Mouse (Mus musculus): ENCODE data around the gene Sema4d. TPM values are rescaled to one million over a fixed set of nuclear protein-coding genes. Genes with fewer than 3 reads are reported as not detected.
A peak's percentile ranks its signal among the peaks of the same experiment; 100 is the strongest.

The Sema4d gene
- polyA plus RNA-seq, 1 experiment from 2014 or later, result 14.7 TPM

- no peaks in the 10 kb centered on the region for H3K9me3 ChIP-seq (replicated peaks)
- H3K4me2 ChIP-seq, result no peak overlapping the region
- no peaks in the 10 kb centered on the region for H3K36me3 ChIP-seq
- peaks cover 70% of the 10 kb centered on the region for H3K4me1 ChIP-seq (replicated peaks)
- ATAC-seq (replicated peaks; ENCODE audit: insufficient number of reproducible peaks, insufficient read depth, low FRiP score, low read depth), result no peak
- H3K4me3 ChIP-seq, result no peak overlapping the region
- 0 out of 2 replicates have a peak overlapping the region, but pooled peaks have one; percentile 10 for H3K27ac ChIP-seq
- WGBS, result 88% methylated on average over 6 of the region's 6 CpGs
- no peaks in the 10 kb centered on the region for H3K27me3 ChIP-seq
- H3K9ac ChIP-seq, result no peak overlapping the region
These were observed 34.1 kb downstream of the Sema4d start for GRCm38 (mm10) chr13:51759256-51759987.

- peak; percentile 52 for ATAC-seq (replicated peaks; ENCODE audit: insufficient number of reproducible peaks, insufficient read depth, low FRiP score, low read depth)
- Histone ChIP-seq H3K4me3 (no peak overlapping the region), H3K27ac (peak overlapping the region; percentile 26), H3K9me3 (replicated peaks) (no peaks in the 10 kb centered on the region), H3K27me3 (no peaks in the 10 kb centered on the region), H3K9ac (no peak overlapping the region), H3K4me2 (no peak overlapping the region), H3K4me1 (replicated peaks) (peaks cover 80% of the 10 kb centered on the region), H3K36me3 (no peaks in the 10 kb centered on the region)
- 38% methylated on average over 9 of the region's 9 CpGs for WGBS
These were observed 35.1 kb downstream of the Sema4d start for GRCm38 (mm10) chr13:51758428-51758827.

GRCm38 (mm10) chr13:51757099-51757498 lies 36.4 kb downstream of the Sema4d start:
- no peak overlapping the region for H3K9ac ChIP-seq
- H3K9me3 ChIP-seq (replicated peaks), result no peaks in the 10 kb centered on the region
- 65% methylated on average over 2 of the region's 2 CpGs for WGBS
- peaks cover 89% of the 10 kb centered on the region for H3K4me1 ChIP-seq (replicated peaks)
- H3K4me2 ChIP-seq, result no peak overlapping the region
- H3K27me3 ChIP-seq, result no peaks in the 10 kb centered on the region
- no peaks in the 10 kb centered on the region for H3K36me3 ChIP-seq
- H3K4me3 ChIP-seq, result no peak overlapping the region
- peak overlapping the region; percentile 35; the same call in 1 of the 2 replicates for H3K27ac ChIP-seq
- no peak for ATAC-seq (replicated peaks; ENCODE audit: insufficient number of reproducible peaks, insufficient read depth, low FRiP score, low read depth)

- Histone ChIP-seq H3K27ac (peak overlapping the region; percentile 57), H3K36me3 (no peaks in the 10 kb centered on the region), H3K27me3 (no peaks in the 10 kb centered on the region), H3K9me3 (replicated peaks) (no peaks in the 10 kb centered on the region), H3K4me3 (no peak overlapping the region), H3K4me2 (no peak overlapping the region), H3K4me1 (replicated peaks) (peaks cover 86% of the 10 kb centered on the region), H3K9ac (no peak overlapping the region)
- 42% methylated on average over 3 of the region's 3 CpGs for WGBS
- ATAC-seq (replicated peaks; ENCODE audit: insufficient number of reproducible peaks, insufficient read depth, low FRiP score, low read depth), result no peak
These were observed 37.0 kb downstream of the Sema4d start for GRCm38 (mm10) chr13:51756563-51756962.

GRCm38 (mm10) chr13:51756019-51756418 lies 37.5 kb downstream of the Sema4d start:
- H3K9me3 ChIP-seq (replicated peaks), result no peaks in the 10 kb centered on the region
- 72% methylated on average over 9 of the region's 9 CpGs for WGBS
- no peak for ATAC-seq (replicated peaks; ENCODE audit: insufficient number of reproducible peaks, insufficient read depth, low FRiP score, low read depth)
- H3K27me3 ChIP-seq, result no peaks in the 10 kb centered on the region
- H3K27ac ChIP-seq, result peak overlapping the region; percentile 57
- H3K36me3 ChIP-seq, result no peaks in the 10 kb centered on the region
- no peak overlapping the region for H3K9ac ChIP-seq
- peaks cover 86% of the 10 kb centered on the region for H3K4me1 ChIP-seq (replicated peaks)
- H3K4me3 ChIP-seq, result no peak overlapping the region
- no peak overlapping the region for H3K4me2 ChIP-seq

- H3K4me1 ChIP-seq (replicated peaks), result peaks cover 86% of the 10 kb centered on the region
- no peak overlapping the region for H3K4me2 ChIP-seq
- H3K27ac ChIP-seq, result peak overlapping the region; percentile 57
- no peaks in the 10 kb centered on the region for H3K36me3 ChIP-seq
- WGBS, result 54% methylated on average over 7 of the region's 7 CpGs
- no peak overlapping the region for H3K9ac ChIP-seq
- no peaks in the 10 kb centered on the region for H3K27me3 ChIP-seq
- no peaks in the 10 kb centered on the region for H3K9me3 ChIP-seq (replicated peaks)
- ATAC-seq (replicated peaks; ENCODE audit: insufficient number of reproducible peaks, insufficient read depth, low FRiP score, low read depth), result no peak
- H3K4me3 ChIP-seq, result no peak overlapping the region
These were observed 38.0 kb downstream of the Sema4d start for GRCm38 (mm10) chr13:51755584-51755983.

GRCm38 (mm10) chr13:51754559-51755126 lies 38.9 kb downstream of the Sema4d start:
- no peak overlapping the region for H3K9ac ChIP-seq
- no peak overlapping the region for H3K4me3 ChIP-seq
- H3K4me2 ChIP-seq, result no peak overlapping the region
- peaks cover 87% of the 10 kb centered on the region for H3K4me1 ChIP-seq (replicated peaks)
- 78% methylated on average over 13 of the region's 13 CpGs for WGBS
- 0 out of 2 replicates have a peak overlapping the region, but pooled peaks have one; percentile 21 for H3K27ac ChIP-seq
- no peak for ATAC-seq (replicated peaks; ENCODE audit: insufficient number of reproducible peaks, insufficient read depth, low FRiP score, low read depth)
- no peaks in the 10 kb centered on the region for H3K36me3 ChIP-seq
- no peaks in the 10 kb centered on the region for H3K9me3 ChIP-seq (replicated peaks)
- no peaks in the 10 kb centered on the region for H3K27me3 ChIP-seq

- H3K4me2 ChIP-seq, result no peak overlapping the region
- H3K4me1 ChIP-seq (replicated peaks), result peaks cover 94% of the 10 kb centered on the region
- 76% methylated on average over 5 of the region's 5 CpGs for WGBS
- no peak for ATAC-seq (replicated peaks; ENCODE audit: insufficient number of reproducible peaks, insufficient read depth, low FRiP score, low read depth)
- 0 out of 2 replicates have a peak overlapping the region, but pooled peaks have one; percentile 11 for H3K9ac ChIP-seq
- H3K36me3 ChIP-seq, result no peaks in the 10 kb centered on the region
- peak overlapping the region; percentile 23; the same call in 1 of the 2 replicates for H3K27ac ChIP-seq
- H3K4me3 ChIP-seq, result no peak overlapping the region
- H3K27me3 ChIP-seq, result no peaks in the 10 kb centered on the region
- no peaks in the 10 kb centered on the region for H3K9me3 ChIP-seq (replicated peaks)
These were observed 39.6 kb downstream of the Sema4d start for GRCm38 (mm10) chr13:51753802-51754444.

GRCm38 (mm10) chr13:51753168-51753465 lies 40.4 kb downstream of the Sema4d start:
- Histone ChIP-seq H3K4me1 (replicated peaks) (peaks cover 94% of the 10 kb centered on the region), H3K9ac (0 out of 2 replicates have a peak overlapping the region, but pooled peaks have one; percentile 2), H3K36me3 (no peaks in the 10 kb centered on the region), H3K9me3 (replicated peaks) (no peaks in the 10 kb centered on the region), H3K27me3 (no peaks in the 10 kb centered on the region), H3K27ac (peak overlapping the region; percentile 23), H3K4me3 (no peak overlapping the region), H3K4me2 (no peak overlapping the region)
- ATAC-seq (replicated peaks; ENCODE audit: insufficient number of reproducible peaks, insufficient read depth, low FRiP score, low read depth), result no peak
- 42% methylated on average over 6 of the region's 6 CpGs for WGBS

- Histone ChIP-seq H3K27ac (peak overlapping the region; percentile 23), H3K9ac (peak overlapping the region; percentile 2; the same call in 1 of the 2 replicates), H3K36me3 (no peaks in the 10 kb centered on the region), H3K27me3 (no peaks in the 10 kb centered on the region), H3K4me2 (no peak overlapping the region), H3K4me3 (no peak overlapping the region), H3K9me3 (replicated peaks) (no peaks in the 10 kb centered on the region), H3K4me1 (replicated peaks) (peaks cover 94% of the 10 kb centered on the region)
- no peak for ATAC-seq (replicated peaks; ENCODE audit: insufficient number of reproducible peaks, insufficient read depth, low FRiP score, low read depth)
- 52% methylated on average over 15 of the region's 15 CpGs for WGBS
These were observed 41.0 kb downstream of the Sema4d start for GRCm38 (mm10) chr13:51752346-51753167.
